Mouse (Mus musculus): ENCODE data around the gene Gm5483. TPM values are rescaled to one million over a fixed set of nuclear protein-coding genes. Genes with fewer than 3 reads are reported as not detected.

Gene Gm5483
- polyA plus RNA-seq, 1 experiment from 2014 or later, result 2.6 TPM

Other genes with a start within 250 kb of the Gm5483 start
- 2.3 and 2.8 TPM in 2 replicates for gene Parp9, start 245.7 kb upstream of the Gm5483 start, polyA plus RNA-seq (2016; fragmentation: Nextera tagmentation; extraction: Ambion mirVana)
- gene Dtx3l, start 245.1 kb upstream of the Gm5483 start, polyA plus RNA-seq (2016; fragmentation: Nextera tagmentation; extraction: Ambion mirVana), result 1.9 and 2.2 TPM in 2 replicates
- gene Kpna1, start 205.5 kb upstream of the Gm5483 start, polyA plus RNA-seq (2016; fragmentation: Nextera tagmentation; extraction: Ambion mirVana), result 77.8 and 83.9 TPM in 2 replicates
- gene Wdr5b, start 143.0 kb upstream of the Gm5483 start, polyA plus RNA-seq (2016; fragmentation: Nextera tagmentation; extraction: Ambion mirVana), result 11.2 and 11.5 TPM in 2 replicates
- gene Fam162a, start 112.6 kb upstream of the Gm5483 start, polyA plus RNA-seq (2016; fragmentation: Nextera tagmentation; extraction: Ambion mirVana), result 162 and 187 TPM in 2 replicates
- 47.7 and 64.5 TPM in 2 replicates for gene Ccdc58, start 112.5 kb upstream of the Gm5483 start, polyA plus RNA-seq (2016; fragmentation: Nextera tagmentation; extraction: Ambion mirVana)
- gene Csta1, start 53.0 kb upstream of the Gm5483 start, polyA plus RNA-seq (2016; fragmentation: Nextera tagmentation; extraction: Ambion mirVana), result 0.06 TPM in 1 of 2 replicates, not detected in the other
- 1.5 TPM in 1 of 2 replicates, not detected in the other for gene Stfa2l1, start 27.4 kb upstream of the Gm5483 start, polyA plus RNA-seq (2016; fragmentation: Nextera tagmentation; extraction: Ambion mirVana)
- not detected in 2 replicates for gene Gm5416, start 26.2 kb downstream of the Gm5483 start, polyA plus RNA-seq (2016; fragmentation: Nextera tagmentation; extraction: Ambion mirVana)
- gene 2010005H15Rik, start 37.3 kb downstream of the Gm5483 start, polyA plus RNA-seq (2016; fragmentation: Nextera tagmentation; extraction: Ambion mirVana), result not detected in 2 replicates
- gene Stfa1, start 92.7 kb downstream of the Gm5483 start, polyA plus RNA-seq (2016; fragmentation: Nextera tagmentation; extraction: Ambion mirVana), result 6.2 and 6.6 TPM in 2 replicates
- not detected in 2 replicates for gene BC117090, start 150.1 kb downstream of the Gm5483 start, polyA plus RNA-seq (2016; fragmentation: Nextera tagmentation; extraction: Ambion mirVana)
- gene BC100530, start 183.5 kb downstream of the Gm5483 start, polyA plus RNA-seq (2016; fragmentation: Nextera tagmentation; extraction: Ambion mirVana), result 4.5 and 5.9 TPM in 2 replicates
- gene Stfa2, start 224.2 kb downstream of the Gm5483 start, polyA plus RNA-seq (2016; fragmentation: Nextera tagmentation; extraction: Ambion mirVana), result 0.79 and 0.98 TPM in 2 replicates

Data from neural tube, embryonic 12.5 days (tissue).